Mouse (Mus musculus): Measurements from ENCODE around the gene Pcid2.
A peak's percentile ranks its signal among the peaks of the same experiment; 100 is the strongest.

Pcid2 gene

GRCm38 (mm10) chr8:13105087-13105881, at the start of gene Pcid2, which contains the start of gene Cul4a:
Gene Pcid2 (minus strand): TSS chr8:13105459.
Gene Cul4a (plus strand): TSS chr8:13105621.
- DNase-seq, result peak; percentile 96

GRCm38 (mm10) chr8:13154099-13154498, 48.8 kb upstream of the Pcid2 start:
- no peak for DNase-seq

- no peak for DNase-seq
Measured at GRCm38 (mm10) chr8:13150929-13151328, 45.7 kb upstream of the Pcid2 start.

GRCm38 (mm10) chr8:13149866-13150265, 44.6 kb upstream of the Pcid2 start:
- DNase-seq, result peak; percentile 21

GRCm38 (mm10) chr8:13149287-13149686, 44.0 kb upstream of the Pcid2 start:
- no peak for DNase-seq

- no peak for DNase-seq
Measured at GRCm38 (mm10) chr8:13148476-13148875, 43.2 kb upstream of the Pcid2 start.

GRCm38 (mm10) chr8:13141681-13142080, 36.4 kb upstream of the Pcid2 start:
- no peak for DNase-seq

- DNase-seq, result no peak
Measured at GRCm38 (mm10) chr8:13139641-13140182, 34.5 kb upstream of the Pcid2 start.

GRCm38 (mm10) chr8:13132220-13132619, 27.0 kb upstream of the Pcid2 start:
- peak; percentile 73 for DNase-seq

- no peak for DNase-seq
Measured at GRCm38 (mm10) chr8:13124897-13125296, 19.6 kb upstream of the Pcid2 start.

GRCm38 (mm10) chr8:13122887-13123421, 17.7 kb upstream of the Pcid2 start:
- DNase-seq, result no peak

- DNase-seq, result no peak
Measured at GRCm38 (mm10) chr8:13120882-13121665, 15.8 kb upstream of the Pcid2 start.

GRCm38 (mm10) chr8:13118516-13118915, 13.3 kb upstream of the Pcid2 start:
- no peak for DNase-seq

GRCm38 (mm10) chr8:13117096-13117495, 11.8 kb upstream of the Pcid2 start:
- no peak for DNase-seq

- no peak for DNase-seq
Measured at GRCm38 (mm10) chr8:13113232-13113631, 8.0 kb upstream of the Pcid2 start.

GRCm38 (mm10) chr8:13111917-13112316, 6.7 kb upstream of the Pcid2 start:
- DNase-seq, result no peak

GRCm38 (mm10) chr8:13109416-13109960, 4.2 kb upstream of the Pcid2 start:
- no peak for DNase-seq

GRCm38 (mm10) chr8:13108967-13109366, 3.7 kb upstream of the Pcid2 start:
- no peak for DNase-seq

- no peak for DNase-seq
Measured at GRCm38 (mm10) chr8:13107990-13108638, 2.9 kb upstream of the Pcid2 start.

- DNase-seq, result no peak
Measured at GRCm38 (mm10) chr8:13105908-13106551, 771 bp upstream of the Pcid2 start.

- DNase-seq, result peak; percentile 89
Measured at GRCm38 (mm10) chr8:13104691-13105086, 570 bp downstream of the Pcid2 start.

GRCm38 (mm10) chr8:13077542-13077941, 27.7 kb downstream of the Pcid2 start:
- no peak for DNase-seq
